Mouse (Mus musculus): ENCODE data around the gene Syncrip.
"Not testable (repeated sequence)": the region's sequence is repeated elsewhere in the genome, so short reads cannot be mapped to it uniquely, and the experiment has no call there.

Gene Syncrip

DNA sequence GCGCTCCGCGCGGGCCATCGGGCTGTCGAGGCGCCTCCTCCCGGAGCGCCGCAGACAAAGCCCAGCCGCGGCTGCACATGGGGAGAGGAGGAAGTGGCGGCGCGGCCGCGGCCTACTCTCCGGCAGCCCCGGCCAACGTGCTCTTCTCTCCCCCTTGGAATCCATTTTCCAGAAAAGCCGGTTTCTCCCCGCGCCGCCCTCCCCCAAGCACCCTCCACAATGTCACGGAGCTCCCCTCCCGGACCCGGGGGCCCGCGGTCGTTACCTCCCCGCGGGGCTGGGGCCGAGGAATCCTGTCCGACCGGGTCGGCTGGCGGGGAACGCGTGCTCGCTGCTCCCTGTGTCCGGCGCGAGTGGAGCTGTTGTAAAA, 598 bp downstream of the Syncrip start:
- DNase-seq, result peak; percentile 68

- DNase-seq, result peak; percentile 49
Measured at GRCm38 (mm10) chr9:88481061-88481790, 1.1 kb downstream of the Syncrip start.

DNA sequence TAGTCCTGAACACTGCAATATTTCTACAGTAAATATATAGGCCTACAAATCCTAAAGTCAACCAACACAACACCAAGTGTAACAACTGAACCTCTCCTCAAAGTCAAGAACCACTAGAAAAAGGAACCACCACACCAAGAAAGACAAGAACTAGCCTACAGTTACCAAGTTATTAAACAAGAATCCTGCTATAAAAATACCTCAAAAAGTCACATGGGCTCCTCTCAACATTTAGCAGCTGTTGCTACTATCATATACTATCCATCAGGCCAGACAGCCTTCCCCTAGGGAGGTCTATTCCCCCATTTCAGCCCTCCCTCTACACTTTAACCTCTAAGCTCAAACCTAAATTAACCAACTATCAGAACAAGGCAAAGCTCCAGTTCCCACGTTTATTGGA, 2.3 kb downstream of the Syncrip start:
- no peak for DNase-seq

DNA sequence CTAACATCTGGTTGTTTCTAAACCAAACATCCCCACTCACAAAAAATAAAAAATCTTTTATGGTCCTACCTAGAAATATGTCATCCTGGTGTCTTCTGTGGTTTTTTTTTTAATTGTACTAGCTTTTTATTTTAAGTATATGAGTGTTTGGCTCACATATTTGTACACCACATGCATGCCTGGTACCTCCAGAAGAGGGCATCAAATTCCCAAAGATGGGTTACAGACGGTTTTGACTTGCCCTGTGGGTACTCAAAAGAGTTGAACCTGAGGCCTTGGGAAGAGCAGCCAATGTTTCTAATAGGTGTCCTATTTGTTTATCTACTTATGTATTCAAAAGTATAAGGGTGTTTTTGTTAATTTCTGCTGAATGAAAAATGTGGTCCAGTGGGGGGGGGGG, 6.2 kb downstream of the Syncrip start:
- DNase-seq, result no peak

GRCm38 (mm10) chr9:88461017-88461416, 21.4 kb downstream of the Syncrip start:
- DNase-seq, result not testable (repeated sequence)

DNA sequence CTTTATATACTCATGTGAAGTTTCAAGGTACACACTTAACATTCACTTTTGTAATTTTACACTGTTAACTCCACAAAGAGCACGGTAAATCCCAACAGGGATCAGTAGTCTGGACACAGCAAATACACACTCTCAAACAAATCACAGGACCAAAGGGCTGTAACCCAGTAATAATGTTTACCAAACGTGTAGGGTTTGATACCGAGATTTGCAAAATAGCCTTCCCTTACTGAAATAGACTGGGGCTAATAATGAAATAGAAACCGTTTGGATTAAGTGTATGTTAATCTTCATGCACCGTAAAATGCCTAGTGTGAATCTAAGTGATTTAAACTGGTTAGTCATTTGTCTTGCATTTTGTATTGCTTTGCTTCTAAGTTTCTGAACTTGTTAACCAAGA, 42.4 kb downstream of the Syncrip start:
- DNase-seq, result no peak

DNA sequence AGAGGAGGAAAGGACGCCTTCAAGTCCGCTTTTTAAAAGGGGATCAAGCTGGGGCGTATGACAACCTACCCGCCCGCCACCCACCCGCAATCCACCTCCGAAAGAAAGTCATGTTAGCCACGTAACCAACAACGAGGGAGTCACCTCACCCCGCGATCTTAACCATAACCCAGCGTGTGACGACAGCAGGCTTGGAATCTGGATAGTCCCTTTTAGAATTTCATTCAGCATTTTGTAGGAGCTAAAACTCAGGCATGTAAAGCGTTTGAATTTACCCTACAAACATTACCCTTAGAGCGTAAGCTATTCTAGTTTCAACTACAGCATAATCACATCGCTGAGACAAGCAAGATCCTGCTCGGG, 43.2 kb downstream of the Syncrip start:
- DNase-seq, result no peak

DNA sequence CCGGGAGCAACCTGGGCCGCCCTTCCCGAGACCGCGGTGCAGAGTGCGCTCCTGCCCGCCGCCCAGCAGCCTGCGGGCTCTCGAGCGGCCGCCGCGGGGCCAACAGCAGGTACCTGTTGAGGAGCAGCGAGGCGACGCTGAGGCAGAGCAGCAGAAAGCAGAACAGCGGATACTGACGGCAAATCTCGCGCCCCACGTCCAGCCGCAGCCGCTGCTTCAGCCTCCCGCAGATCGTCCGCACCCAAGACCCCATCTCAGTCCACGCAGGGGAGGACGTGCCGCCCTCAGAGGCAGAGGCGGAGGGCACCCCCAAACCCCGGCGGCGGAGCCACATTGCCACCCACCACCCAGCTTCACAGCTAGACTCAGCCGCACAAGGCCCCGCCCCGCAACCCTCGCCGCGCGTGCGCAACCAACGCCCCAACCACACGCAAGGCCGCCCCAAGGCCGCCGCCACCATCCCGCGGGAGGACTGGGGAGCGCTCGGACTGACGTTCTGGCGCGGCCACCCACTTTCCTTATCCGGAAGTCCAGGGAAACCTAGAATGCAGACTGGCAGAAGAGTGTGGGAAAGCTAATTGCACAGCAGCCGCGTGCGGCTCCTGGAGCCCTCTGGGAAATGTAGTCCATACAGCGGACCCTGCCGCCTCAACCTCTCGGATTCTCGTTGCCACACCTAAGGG, 43.7 kb downstream of the Syncrip start, which contains the start of gene Snx14:
Gene Snx14 (minus strand): TSS at position 404 of the 683 bp plus-strand sequence.
- DNase-seq, result peak; percentile 97

- no peak for DNase-seq
Measured at GRCm38 (mm10) chr9:88438237-88438554, 44.2 kb downstream of the Syncrip start.

DNA sequence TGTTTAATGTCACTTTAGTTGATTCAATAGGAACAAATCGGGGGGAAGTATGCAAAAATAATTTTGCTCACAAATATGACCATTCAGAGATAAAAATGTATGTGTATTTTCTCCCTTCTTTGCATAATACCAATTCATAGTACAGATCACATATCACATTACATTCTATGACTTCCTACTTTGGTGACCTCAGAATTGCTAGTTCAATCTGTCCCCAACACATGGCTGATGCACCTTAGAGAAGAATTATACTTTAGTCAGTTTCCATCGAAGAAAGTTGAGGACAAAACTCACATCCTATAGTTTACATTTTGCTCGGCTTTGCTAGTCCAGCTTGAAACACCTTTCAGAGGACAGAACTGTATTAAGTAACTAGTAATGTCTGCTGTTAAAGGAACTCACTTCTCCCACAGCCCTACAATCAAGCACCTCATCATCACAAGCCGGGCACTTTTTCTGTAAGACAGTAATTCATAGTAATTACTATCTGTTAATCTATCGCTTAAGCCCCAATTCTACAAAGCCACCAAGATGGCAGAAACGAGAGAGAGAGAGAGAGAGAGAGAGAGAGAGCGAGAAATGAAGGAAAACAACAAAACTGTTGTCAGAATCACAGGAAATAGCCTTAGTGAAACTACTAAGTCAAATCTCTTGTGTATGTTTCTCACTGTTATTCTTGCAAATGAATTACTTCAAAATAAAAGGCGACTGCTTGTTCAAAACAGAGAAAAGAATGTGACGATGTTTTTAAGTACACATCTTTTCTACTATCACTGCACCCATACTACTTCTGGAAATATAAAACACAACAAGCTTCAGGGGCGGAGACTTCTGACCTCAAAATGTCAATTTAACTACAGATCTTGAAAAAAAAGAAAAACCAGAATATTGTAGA, 44.8 kb downstream of the Syncrip start:
- DNase-seq, result no peak

DNA sequence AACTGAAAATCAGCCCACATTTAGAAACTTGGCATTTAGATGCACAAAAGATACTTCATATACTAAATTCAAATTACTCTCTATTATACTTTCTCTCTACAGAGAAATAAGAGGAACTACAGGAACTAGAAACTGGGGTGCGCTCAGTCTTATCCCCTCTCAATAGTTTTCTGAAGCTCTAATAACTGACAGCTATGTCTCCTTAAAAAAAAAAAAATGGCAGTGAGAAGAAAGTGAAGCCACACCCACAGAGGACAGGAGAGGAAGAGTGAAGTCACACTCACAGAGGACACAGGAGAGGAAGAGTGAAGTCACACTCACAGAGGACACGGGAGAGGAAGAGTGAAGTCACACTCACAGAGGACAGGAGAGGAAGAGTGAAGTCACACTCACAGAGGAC, 58.0 kb downstream of the Syncrip start:
- no peak for DNase-seq

DNA sequence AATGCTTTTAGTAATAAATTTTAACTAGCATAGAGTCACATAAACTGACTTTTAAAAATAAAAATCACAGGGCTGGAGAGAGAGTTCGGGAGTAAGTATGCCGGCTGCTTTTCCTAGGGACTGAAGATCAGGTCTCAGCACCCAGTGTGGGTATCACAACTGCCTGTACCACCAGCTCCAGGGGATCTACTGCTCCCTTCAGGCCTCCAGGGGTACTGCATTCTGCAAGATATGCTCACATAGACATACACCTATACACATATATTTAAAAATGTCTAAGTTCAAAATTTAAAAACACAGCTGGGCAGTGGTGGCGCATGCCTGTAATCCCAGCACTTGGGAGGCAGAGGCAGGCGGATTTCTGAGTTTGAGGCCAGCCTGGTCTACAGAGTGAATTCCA, 59.9 kb downstream of the Syncrip start:
- DNase-seq, result no peak

DNA sequence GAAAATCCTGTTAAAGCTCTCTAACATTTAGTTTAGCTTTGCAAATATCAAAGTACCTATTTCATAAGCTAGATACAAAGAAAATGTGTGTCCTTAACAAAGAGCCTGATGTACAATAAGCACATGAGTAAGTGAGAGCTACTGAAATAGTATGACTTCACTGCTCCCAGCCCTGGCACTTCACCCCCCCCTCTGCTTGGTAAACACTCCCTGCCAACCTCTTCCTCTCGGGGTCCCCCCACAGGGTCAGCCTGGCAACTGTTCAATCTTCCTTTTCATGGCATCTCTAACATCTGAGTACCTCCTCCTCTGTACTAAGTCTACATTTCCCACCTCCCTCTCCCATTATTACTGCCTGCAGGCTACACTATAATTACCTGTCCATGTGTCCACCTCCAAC, 65.6 kb downstream of the Syncrip start:
- DNase-seq, result no peak

- no peak for DNase-seq
Measured at GRCm38 (mm10) chr9:88409978-88410377, 72.4 kb downstream of the Syncrip start.

DNA sequence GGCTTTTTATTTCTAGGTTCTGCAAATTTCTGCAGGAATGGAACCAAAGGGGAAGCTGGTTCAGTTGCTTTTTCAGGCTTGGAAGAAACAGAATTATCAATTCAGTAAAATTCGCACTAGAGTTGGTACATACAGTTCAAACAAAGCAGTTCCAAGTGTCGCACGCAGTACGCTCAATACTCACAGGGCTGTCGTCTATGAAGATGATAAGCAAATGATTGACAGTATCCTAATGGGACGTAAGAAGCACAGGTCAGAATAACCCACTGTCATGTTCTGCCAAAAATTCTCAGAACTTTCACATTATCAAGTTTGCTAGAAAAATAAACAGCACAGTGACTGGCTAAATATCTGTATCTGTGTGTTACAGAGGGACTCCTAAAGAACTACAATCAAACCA, 77.9 kb downstream of the Syncrip start:
- no peak for DNase-seq

GRCm38 (mm10) chr9:88404088-88404487, 78.3 kb downstream of the Syncrip start:
- DNase-seq, result peak; percentile 10

DNA sequence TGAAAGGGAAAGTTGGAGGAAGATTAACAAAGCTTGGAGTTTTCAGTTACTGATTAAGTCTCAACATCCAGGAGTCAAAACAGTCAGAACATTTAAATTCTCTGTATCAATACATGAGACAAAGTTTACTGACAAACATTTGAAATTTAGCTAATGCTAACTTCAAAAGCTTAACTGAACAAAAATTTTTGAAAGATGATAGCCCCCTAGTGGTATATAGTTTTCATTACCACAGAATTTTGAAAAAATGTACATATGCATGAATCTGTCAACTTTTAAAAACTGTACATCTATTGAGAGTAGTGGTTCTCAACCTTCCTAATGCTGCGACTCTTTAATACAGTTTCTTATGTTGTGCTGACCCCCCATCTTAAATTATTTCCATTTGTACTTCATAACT, 83.9 kb downstream of the Syncrip start:
- DNase-seq, result no peak

Measured in kidney, postnatal 14 days (tissue).